Mouse (Mus musculus): ENCODE data around the gene Plod1. TPM values are rescaled to one million over a fixed set of nuclear protein-coding genes. Genes with fewer than 3 reads are reported as not detected.

Gene Plod1
- polyA plus RNA-seq, 1 experiment, result 45.0 TPM

DNA sequence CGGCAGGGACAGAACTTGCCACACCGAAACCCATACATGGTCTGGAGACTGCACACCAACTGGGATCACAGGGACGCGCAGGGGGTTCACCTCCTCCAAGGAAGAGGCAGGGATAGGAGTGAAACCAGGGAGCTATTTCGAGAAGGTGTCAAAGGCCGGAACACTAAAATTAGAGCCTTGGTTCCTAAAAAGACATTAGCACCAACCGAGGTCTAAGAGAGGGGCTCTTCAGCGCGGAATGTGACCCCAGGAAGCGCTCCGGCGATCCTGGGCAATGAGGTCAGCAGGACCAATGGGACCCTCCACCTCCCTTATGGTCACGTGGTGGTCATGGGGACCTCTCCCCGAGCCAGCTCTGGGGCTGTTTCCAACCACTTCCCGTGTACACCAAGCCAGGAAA lies 27.1 kb upstream of the Plod1 start:
- Histone ChIP-seq H3K4me1 (ENCODE audit: control insufficient read depth, insufficient read depth, low read length) (no peaks in the 10 kb centered on the region), H3K4me3 (replicated peaks; ENCODE audit: extremely low read depth, low read depth, low read length) (no peak overlapping the region)
- TF ChIP-seq CTCF (IDR thresholded peaks at IDR 0.05; ENCODE audit: insufficient read depth, low read length) (no peak), POLR2A (IDR thresholded peaks at IDR 0.05; ENCODE audit: borderline replicate concordance, extremely low read depth, low read depth, low read length) (no peak)
- 80% methylated on average over 15 of the region's 15 CpGs for WGBS
- no peak for DNase-seq

DNA sequence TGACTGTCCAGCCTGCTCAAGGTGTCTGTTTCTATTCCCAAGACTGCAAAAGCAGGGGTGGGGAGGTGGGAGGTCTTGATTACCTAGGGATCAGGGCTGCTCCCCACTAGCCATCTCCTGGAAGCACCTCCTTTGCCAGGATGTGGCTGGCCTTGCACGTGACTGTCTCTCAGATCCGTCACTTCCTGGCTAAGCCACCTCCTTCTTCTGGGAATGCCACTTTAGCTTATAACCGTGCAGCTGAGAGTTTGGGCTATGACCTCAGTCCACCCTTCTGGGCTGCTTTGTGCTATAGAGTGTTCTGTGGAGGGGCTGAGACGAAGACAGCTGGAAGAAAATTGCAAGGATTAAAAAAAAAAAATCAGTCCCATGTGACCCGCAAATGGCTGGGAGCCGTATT lies 26.2 kb upstream of the Plod1 start:
- WGBS, result 43% methylated on average over 6 of the region's 6 CpGs
- Histone ChIP-seq H3K4me3 (replicated peaks; ENCODE audit: extremely low read depth, low read depth, low read length) (no peak overlapping the region), H3K4me1 (ENCODE audit: control insufficient read depth, insufficient read depth, low read length) (no peaks in the 10 kb centered on the region)
- no peak for DNase-seq
- TF ChIP-seq POLR2A (IDR thresholded peaks at IDR 0.05; ENCODE audit: borderline replicate concordance, extremely low read depth, low read depth, low read length) (no peak), CTCF (IDR thresholded peaks at IDR 0.05; ENCODE audit: insufficient read depth, low read length) (no peak)

DNA sequence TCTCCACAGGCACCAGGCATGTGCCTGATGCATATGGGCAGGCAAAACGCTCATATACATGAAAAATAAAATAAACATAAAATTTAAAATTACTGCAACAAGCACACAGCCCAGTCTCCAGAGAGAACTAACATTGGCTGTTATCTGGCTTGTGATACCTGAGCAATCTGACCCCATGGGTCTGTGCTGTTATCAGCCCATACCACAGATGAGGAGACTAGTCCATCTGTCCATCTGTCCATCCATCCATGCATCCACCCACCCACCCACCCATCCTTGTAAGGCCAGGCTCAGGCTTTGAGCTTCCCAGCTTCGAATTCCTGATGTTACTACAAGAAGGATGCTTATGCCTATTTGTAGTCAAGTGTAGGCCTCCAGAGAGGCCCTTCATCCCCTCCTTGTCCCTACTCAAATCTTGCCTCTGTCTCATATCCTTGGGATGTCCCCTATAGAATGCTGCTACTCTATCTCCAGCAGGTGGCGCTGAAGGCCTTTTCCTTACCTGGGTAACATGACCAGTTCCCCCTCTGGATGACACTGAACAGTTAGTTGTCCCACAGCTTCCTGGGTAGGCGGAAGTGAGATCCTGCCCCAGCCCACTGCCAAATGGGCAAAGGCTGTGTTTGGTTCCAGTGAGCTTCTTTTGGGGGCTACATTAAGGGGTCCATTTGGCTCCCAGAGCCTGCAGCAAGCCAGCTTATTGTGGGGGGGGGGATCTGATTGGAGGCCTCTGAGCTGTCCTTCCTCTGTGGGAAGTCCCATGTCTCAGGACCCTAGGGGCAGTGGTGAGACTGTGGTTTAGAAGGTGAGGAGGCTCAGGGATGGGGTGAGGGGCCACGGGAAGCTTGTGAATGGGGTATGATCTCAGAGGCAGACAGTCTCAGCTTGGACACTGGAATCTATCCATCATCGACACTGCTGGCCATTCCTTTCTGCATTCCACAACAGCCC lies 23.6 kb upstream of the Plod1 start:
- peak; percentile 46; the same call in 1 of the 2 replicates for TF ChIP-seq CTCF (IDR thresholded peaks at IDR 0.05; ENCODE audit: insufficient read depth, low read length)
- no peak for TF ChIP-seq POLR2A (IDR thresholded peaks at IDR 0.05; ENCODE audit: borderline replicate concordance, extremely low read depth, low read depth, low read length)
- peak; percentile 53 for DNase-seq
- Histone ChIP-seq H3K4me1 (ENCODE audit: control insufficient read depth, insufficient read depth, low read length) (no peaks in the 10 kb centered on the region), H3K4me3 (replicated peaks; ENCODE audit: extremely low read depth, low read depth, low read length) (no peak overlapping the region)
- WGBS, result 40% methylated on average over 6 of the region's 6 CpGs

DNA sequence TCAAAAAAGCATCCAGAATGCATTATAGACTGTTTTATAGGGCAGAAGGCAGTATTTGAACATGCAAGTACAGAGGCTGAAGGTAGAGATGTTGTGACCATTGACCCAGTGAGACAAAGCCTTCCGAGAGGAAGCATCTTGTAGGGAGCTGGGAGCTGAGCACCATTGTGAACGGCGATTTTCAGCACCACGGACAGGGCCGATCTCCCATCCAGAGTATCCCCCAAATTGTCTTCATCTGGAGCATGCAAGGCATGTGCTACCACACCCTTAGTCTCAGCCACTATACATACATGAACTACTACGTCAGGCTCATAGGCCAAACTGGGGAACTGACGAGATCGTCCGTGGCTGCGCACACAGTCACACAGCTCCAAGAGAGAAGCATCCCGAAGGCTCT lies 20.6 kb upstream of the Plod1 start:
- no peak for DNase-seq
- H3K4me1 ChIP-seq (ENCODE audit: control insufficient read depth, insufficient read depth, low read length), result no peaks in the 10 kb centered on the region
- H3K4me3 ChIP-seq (replicated peaks; ENCODE audit: extremely low read depth, low read depth, low read length), result no peak overlapping the region
- 44% methylated on average over 11 of the region's 11 CpGs for WGBS
- TF ChIP-seq CTCF (IDR thresholded peaks at IDR 0.05; ENCODE audit: insufficient read depth, low read length) (no peak), POLR2A (IDR thresholded peaks at IDR 0.05; ENCODE audit: borderline replicate concordance, extremely low read depth, low read depth, low read length) (no peak)

DNA sequence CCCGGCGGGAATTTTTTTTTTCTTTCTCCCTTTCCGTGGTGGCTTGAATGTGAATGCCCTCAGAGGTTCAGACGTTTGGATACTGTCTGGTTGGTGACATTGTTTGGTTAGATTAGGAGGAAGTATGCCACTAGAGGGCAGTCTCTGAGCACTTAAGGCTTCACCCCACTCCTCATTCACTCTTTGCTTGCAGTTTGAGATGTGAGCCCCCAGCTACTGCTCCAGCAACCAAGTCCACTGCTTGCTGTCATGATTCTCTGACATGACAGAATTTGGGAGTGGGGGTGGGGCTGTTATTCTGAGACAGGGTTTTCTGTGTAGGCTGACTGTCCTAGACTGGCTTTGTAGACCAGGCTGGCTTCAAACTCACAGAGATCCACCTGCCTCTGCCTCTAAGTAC lies 17.0 kb upstream of the Plod1 start:
- no peak overlapping the region for H3K4me3 ChIP-seq (replicated peaks; ENCODE audit: extremely low read depth, low read depth, low read length)
- WGBS, result 10% methylated on average over 4 of the region's 4 CpGs
- TF ChIP-seq CTCF (IDR thresholded peaks at IDR 0.05; ENCODE audit: insufficient read depth, low read length) (0 out of 2 replicates have a peak, but pooled peaks have one; percentile 13), POLR2A (IDR thresholded peaks at IDR 0.05; ENCODE audit: borderline replicate concordance, extremely low read depth, low read depth, low read length) (no peak)
- DNase-seq, result no peak
- no peaks in the 10 kb centered on the region for H3K4me1 ChIP-seq (ENCODE audit: control insufficient read depth, insufficient read depth, low read length)

DNA sequence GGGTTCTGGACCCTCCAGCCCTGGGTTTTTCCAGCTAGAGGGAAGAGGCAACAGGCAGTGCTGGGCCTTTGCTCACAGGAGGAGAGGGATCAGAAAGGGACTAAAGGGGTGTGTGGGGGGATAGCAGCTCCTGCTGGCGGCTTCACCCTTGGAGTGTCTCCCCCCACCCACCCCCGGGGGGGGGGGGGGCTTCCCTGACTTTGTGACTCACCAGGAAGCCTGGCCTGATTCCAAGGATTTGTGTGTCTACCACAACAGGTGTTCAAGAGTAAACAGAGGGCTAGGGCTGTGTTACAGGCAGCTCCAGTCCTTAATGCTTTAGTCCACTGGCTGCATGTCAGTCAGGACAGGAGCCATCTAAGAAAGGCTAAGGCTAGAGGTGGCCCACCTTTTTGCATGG lies 10.9 kb upstream of the Plod1 start:
- no peak overlapping the region for H3K4me3 ChIP-seq (replicated peaks; ENCODE audit: extremely low read depth, low read depth, low read length)
- WGBS, result 23% methylated on average over 2 of the region's 2 CpGs
- no peak for DNase-seq
- TF ChIP-seq CTCF (IDR thresholded peaks at IDR 0.05; ENCODE audit: insufficient read depth, low read length), result no peak
- no peak for TF ChIP-seq POLR2A (IDR thresholded peaks at IDR 0.05; ENCODE audit: borderline replicate concordance, extremely low read depth, low read depth, low read length)
- peaks cover 6% of the 10 kb centered on the region for H3K4me1 ChIP-seq (ENCODE audit: control insufficient read depth, insufficient read depth, low read length)

DNA sequence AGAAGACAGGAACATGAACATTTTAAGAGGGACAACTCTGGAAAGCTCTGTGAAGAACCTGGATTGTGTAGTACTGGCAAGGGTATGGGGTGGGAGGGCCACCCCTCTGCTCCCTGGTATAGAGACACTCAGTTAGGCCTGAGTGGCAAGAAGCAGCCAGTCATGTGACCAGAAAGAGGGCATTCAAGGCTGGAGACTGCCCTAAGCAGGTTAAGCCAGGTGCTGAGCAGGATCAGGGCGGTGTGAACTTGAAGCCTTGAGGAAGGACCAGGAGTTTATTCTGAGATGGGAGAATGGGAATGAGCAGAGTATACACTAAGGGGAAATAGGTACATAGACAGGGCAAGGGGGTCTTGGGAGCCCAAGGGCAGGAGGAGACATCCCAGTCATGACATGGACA lies 6.4 kb upstream of the Plod1 start:
- H3K4me3 ChIP-seq (replicated peaks; ENCODE audit: extremely low read depth, low read depth, low read length), result no peak overlapping the region
- H3K4me1 ChIP-seq (ENCODE audit: control insufficient read depth, insufficient read depth, low read length), result peaks cover 21% of the 10 kb centered on the region
- DNase-seq, result no peak
- TF ChIP-seq CTCF (IDR thresholded peaks at IDR 0.05; ENCODE audit: insufficient read depth, low read length), result no peak
- TF ChIP-seq POLR2A (IDR thresholded peaks at IDR 0.05; ENCODE audit: borderline replicate concordance, extremely low read depth, low read depth, low read length), result no peak
- WGBS, result 88% methylated on average over 1 of the region's 1 CpGs

DNA sequence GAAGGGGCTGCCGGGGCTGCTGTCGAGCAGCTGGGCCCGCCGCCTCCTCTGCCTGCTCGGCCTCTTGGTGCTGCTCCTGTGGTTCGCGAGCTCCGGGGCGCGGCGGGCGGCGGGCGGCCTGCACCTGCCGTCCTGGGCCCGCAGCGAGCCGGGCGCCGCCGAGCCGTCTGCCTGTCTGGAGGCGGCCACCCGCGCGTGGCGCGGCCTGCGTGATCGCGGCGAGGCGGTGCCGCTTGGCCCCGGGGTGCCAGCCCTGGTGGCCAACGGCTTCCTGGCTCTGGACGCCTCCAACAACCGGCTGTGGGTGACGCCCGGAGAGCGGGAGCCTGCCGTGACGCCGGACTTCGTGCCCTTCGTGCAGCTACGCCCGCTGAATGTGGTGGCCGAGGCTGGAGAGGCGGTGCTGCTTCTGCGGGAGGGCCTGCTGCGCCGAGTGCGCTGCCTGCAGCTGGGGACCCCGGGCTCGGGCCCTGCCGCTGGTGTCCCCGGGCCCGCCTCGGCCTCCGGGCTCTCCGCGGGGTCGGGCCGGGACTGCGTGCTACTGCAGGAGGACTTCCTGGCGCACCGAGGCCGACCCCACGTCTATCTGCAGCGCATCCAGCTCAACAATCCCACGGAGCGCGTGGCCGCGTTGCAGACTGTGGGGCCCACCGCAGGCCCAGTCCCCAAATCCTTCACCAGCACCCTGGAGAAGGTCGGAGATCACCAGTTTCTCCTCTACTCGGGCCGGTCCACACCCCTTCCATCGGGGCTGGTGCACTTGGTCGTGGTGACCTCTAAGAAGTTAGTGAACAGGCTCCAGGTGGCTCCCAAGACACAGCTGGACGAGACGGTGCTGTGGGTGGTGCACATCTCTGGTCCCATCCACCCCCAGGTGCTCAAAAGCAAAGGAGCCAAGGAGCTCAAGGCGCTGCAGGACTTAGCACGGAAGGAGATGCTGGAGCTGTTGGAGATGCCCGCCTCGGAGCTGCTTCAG lies 4.8 kb upstream of the Plod1 start:
- DNase-seq, result no peak
- Histone ChIP-seq H3K4me1 (ENCODE audit: control insufficient read depth, insufficient read depth, low read length) (peaks cover 22% of the 10 kb centered on the region), H3K4me3 (replicated peaks; ENCODE audit: extremely low read depth, low read depth, low read length) (peak overlapping the region; percentile 80)
- no peak for TF ChIP-seq POLR2A (IDR thresholded peaks at IDR 0.05; ENCODE audit: borderline replicate concordance, extremely low read depth, low read depth, low read length)
- TF ChIP-seq CTCF (IDR thresholded peaks at IDR 0.05; ENCODE audit: insufficient read depth, low read length), result no peak
- 4% methylated on average over 81 of the region's 88 CpGs for WGBS

DNA sequence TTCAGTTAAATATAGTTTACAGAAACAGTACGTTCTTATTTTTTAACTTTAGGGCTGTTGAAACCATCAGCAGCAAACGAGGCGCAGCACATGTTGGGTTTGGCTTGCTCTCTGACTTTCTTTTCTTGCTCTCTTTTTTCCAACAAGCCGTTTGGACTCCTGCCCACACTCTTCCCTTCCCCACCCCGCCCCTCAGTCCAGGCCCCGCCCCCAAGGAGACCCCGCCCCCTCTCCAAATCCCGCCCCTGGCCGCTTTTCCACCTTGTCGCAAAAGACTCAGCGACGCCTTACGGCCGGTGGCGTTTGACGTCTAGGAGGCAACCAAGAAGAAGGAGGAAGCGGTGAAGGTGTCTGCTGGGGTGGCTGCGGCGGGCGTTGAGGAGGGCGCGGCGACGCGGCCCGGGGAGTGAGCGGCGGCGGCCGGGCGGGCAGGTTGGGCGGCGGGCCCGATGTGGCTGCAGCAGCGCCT lies 4.0 kb upstream of the Plod1 start, which contains the start of gene 2510039O18Rik:
TSS of gene 2510039O18Rik (plus strand) at position 320 of the 469 bp plus-strand sequence.
- Histone ChIP-seq H3K4me1 (ENCODE audit: control insufficient read depth, insufficient read depth, low read length) (peaks cover 24% of the 10 kb centered on the region), H3K4me3 (replicated peaks; ENCODE audit: extremely low read depth, low read depth, low read length) (peak within 1 kb of the TSS; percentile 80)
- TF ChIP-seq CTCF (IDR thresholded peaks at IDR 0.05; ENCODE audit: insufficient read depth, low read length), result no peak
- TF ChIP-seq POLR2A (IDR thresholded peaks at IDR 0.05; ENCODE audit: borderline replicate concordance, extremely low read depth, low read depth, low read length), result peak; percentile 83; the same call in 1 of the 2 replicates
- WGBS, result 1% methylated on average over 28 of the region's 35 CpGs
- DNase-seq, result peak; percentile 79
